Mouse (Mus musculus) embryonic facial prominence, embryonic 14.5 days (tissue): Measurements from ENCODE around the gene Nup85. TPM values are rescaled to one million over a fixed set of nuclear protein-coding genes. Genes with fewer than 3 reads are reported as not detected.

ENCODE experiments used
- ATAC-seq: fragments of 200-750 bp; cut with Nextera tagmentation; 2 replicates; pipeline ENCODE4 v1.8.0; 2017; ENCODE audit warnings: low read depth, moderate number of reproducible peaks, moderate TSS enrichment
- DNase-seq: peaks from one replicate; pipeline ENCODE4 v3.0.0-alpha.2; 2015; ENCODE audit warnings: low spot score
- H3K27ac ChIP-seq: fragments of 300-500 bp; sonication (generic); replicated peaks from 2 replicates; pipeline ENCODE4 v1.5.1; 2014; ENCODE audit warnings: low read depth, mild to moderate bottlenecking, low read length, moderate library complexity
- H3K27me3 ChIP-seq: fragments of 300-500 bp; sonication (generic); replicated peaks from 2 replicates; pipeline ENCODE4 v1.6.1; 2014; ENCODE audit warnings: low read length; ENCODE audit not compliant: control insufficient read depth, insufficient read depth
- H3K36me3 ChIP-seq: fragments of 300-500 bp; sonication (generic); 2 replicates; pipeline ENCODE4 v1.6.1; 2014; ENCODE audit warnings: low read length, mixed read lengths; ENCODE audit not compliant: control insufficient read depth, insufficient read depth
- H3K4me1 ChIP-seq: fragments of 300-500 bp; sonication (generic); 2 replicates; pipeline ENCODE4 v1.6.1; 2014; ENCODE audit warnings: antibody characterized with exemption, low read length; ENCODE audit not compliant: control insufficient read depth, insufficient read depth
- H3K4me2 ChIP-seq: fragments of 300-500 bp; sonication (generic); 2 replicates; pipeline ENCODE4 v1.6.1; 2014; ENCODE audit warnings: low read depth, mild to moderate bottlenecking, low read length, moderate library complexity, mixed read lengths
- H3K4me3 ChIP-seq: fragments of 300-500 bp; sonication (generic); 2 replicates; pipeline ENCODE4 v1.5.1; 2014; ENCODE audit warnings: low read depth, mild to moderate bottlenecking, low read length
- H3K9ac ChIP-seq: fragments of 300-500 bp; sonication (generic); 2 replicates; pipeline ENCODE4 v1.6.1; 2014; ENCODE audit warnings: low read depth, mild to moderate bottlenecking, low read length, moderate library complexity, mixed read lengths
- H3K9me3 ChIP-seq: fragments of 300-500 bp; sonication (generic); 2 replicates; pipeline ENCODE4 v1.6.1; 2016; ENCODE audit warnings: low read length; ENCODE audit not compliant: control insufficient read depth
- WGBS: fragments of 180-500 bp; shearing (Covaris S2); extraction: QIAGEN DNeasy Blood & Tissue Kit; methylation state at CpG from one replicate; pipeline ENCODE4 v1.1.7; 2014; 5-methylcytosine and 5-hydroxymethylcytosine counted together
- polyA plus RNA-seq: library from polyadenylated mRNA; unstranded; fragments of >200 nt; fragmentation: Nextera tagmentation; extraction: Ambion mirVana; gene quantifications from 2 replicates; pipeline ENCODE4 v1.2.1, GENCODE M21; 2014

The Nup85 gene
- polyA plus RNA-seq, 1 experiment from 2014 or later = 128 TPM

- Histone ChIP-seq H3K36me3 (no peaks in the 10 kb centered on the region), H3K4me1 (no peaks in the 10 kb centered on the region), H3K27me3 (no peaks in the 10 kb centered on the region), H3K9ac (no peak overlapping the region), H3K4me3 (no peak overlapping the region), H3K9me3 (no peaks in the 10 kb centered on the region), H3K4me2 (no peak overlapping the region), H3K27ac (no peak overlapping the region)
- DNase-seq (no peak), ATAC-seq (no peak)
- 81% methylated on average over 17 of the region's 17 CpGs for WGBS
Measured at GRCm38 (mm10) chr11:115555717-115556116, 8.5 kb upstream of the Nup85 start.

- 51% methylated on average over 4 of the region's 4 CpGs for WGBS
- no peaks in the 10 kb centered on the region for H3K9me3 ChIP-seq
- DNase-seq = peak; percentile 13
- peak overlapping the region; percentile 79 for H3K9ac ChIP-seq
- peak overlapping the region; percentile 81 for H3K4me2 ChIP-seq
- H3K27me3 ChIP-seq = no peaks in the 10 kb centered on the region
- ATAC-seq = no peak
- peaks cover 27% of the 10 kb centered on the region for H3K36me3 ChIP-seq
- H3K27ac ChIP-seq = peak overlapping the region; percentile 79; the same call in 1 of the 2 replicates
- peaks cover 12% of the 10 kb centered on the region for H3K4me1 ChIP-seq
- H3K4me3 ChIP-seq = peak overlapping the region; percentile 61
Measured at GRCm38 (mm10) chr11:115563406-115563805, 828 bp upstream of the Nup85 start.

- no peak for ATAC-seq
- no peak for DNase-seq
- H3K9ac ChIP-seq = peak overlapping the region; percentile 79
- peaks cover 12% of the 10 kb centered on the region for H3K4me1 ChIP-seq
- 14% methylated on average over 7 of the region's 7 CpGs for WGBS
- H3K36me3 ChIP-seq = peaks cover 42% of the 10 kb centered on the region
- no peak overlapping the region for H3K27ac ChIP-seq
- H3K4me3 ChIP-seq = peak overlapping the region; percentile 61
- peak overlapping the region; percentile 81 for H3K4me2 ChIP-seq
- H3K27me3 ChIP-seq = no peaks in the 10 kb centered on the region
- H3K9me3 ChIP-seq = no peaks in the 10 kb centered on the region
Measured at GRCm38 (mm10) chr11:115564961-115565360, 727 bp downstream of the Nup85 start.

- Histone ChIP-seq H3K9ac (no peak overlapping the region), H3K4me1 (no peaks in the 10 kb centered on the region), H3K4me2 (no peak overlapping the region), H3K4me3 (no peak overlapping the region), H3K36me3 (peaks cover 70% of the 10 kb centered on the region), H3K27me3 (no peaks in the 10 kb centered on the region), H3K9me3 (no peaks in the 10 kb centered on the region), H3K27ac (no peak overlapping the region)
- ATAC-seq (no peak), DNase-seq (no peak)
Measured at GRCm38 (mm10) chr11:115579080-115579479, 14.8 kb downstream of the Nup85 start.

GRCm38 (mm10) chr11:115582913-115583606 lies 18.8 kb downstream of the Nup85 start:
- 77% methylated on average over 10 of the region's 10 CpGs for WGBS
- Histone ChIP-seq H3K27me3 (no peaks in the 10 kb centered on the region), H3K9ac (no peak overlapping the region), H3K27ac (no peak overlapping the region), H3K36me3 (peaks cover 96% of the 10 kb centered on the region), H3K4me1 (no peaks in the 10 kb centered on the region), H3K4me2 (no peak overlapping the region), H3K4me3 (no peak overlapping the region), H3K9me3 (no peaks in the 10 kb centered on the region)
- no peak for DNase-seq
- ATAC-seq = no peak

GRCm38 (mm10) chr11:115584376-115585073 lies 20.3 kb downstream of the Nup85 start:
- H3K9me3 ChIP-seq = no peaks in the 10 kb centered on the region
- no peak overlapping the region for H3K4me3 ChIP-seq
- peaks cover 93% of the 10 kb centered on the region for H3K36me3 ChIP-seq
- no peak overlapping the region for H3K4me2 ChIP-seq
- WGBS = 85% methylated on average over 10 of the region's 10 CpGs
- ATAC-seq = no peak
- H3K9ac ChIP-seq = no peak overlapping the region
- DNase-seq = no peak
- H3K27me3 ChIP-seq = no peaks in the 10 kb centered on the region
- no peaks in the 10 kb centered on the region for H3K4me1 ChIP-seq
- H3K27ac ChIP-seq = no peak overlapping the region

- Histone ChIP-seq H3K4me1 (no peaks in the 10 kb centered on the region), H3K27me3 (no peaks in the 10 kb centered on the region), H3K4me2 (no peak overlapping the region), H3K9ac (no peak overlapping the region), H3K9me3 (no peaks in the 10 kb centered on the region), H3K27ac (no peak overlapping the region), H3K4me3 (no peak overlapping the region), H3K36me3 (peaks cover 94% of the 10 kb centered on the region)
- ATAC-seq = no peak
- DNase-seq = no peak
- 85% methylated on average over 7 of the region's 7 CpGs for WGBS
Measured at GRCm38 (mm10) chr11:115585573-115586100, 21.4 kb downstream of the Nup85 start.

- peaks cover 96% of the 10 kb centered on the region for H3K36me3 ChIP-seq
- no peak overlapping the region for H3K27ac ChIP-seq
- no peak for ATAC-seq
- no peak overlapping the region for H3K9ac ChIP-seq
- no peaks in the 10 kb centered on the region for H3K4me1 ChIP-seq
- no peak overlapping the region for H3K4me2 ChIP-seq
- no peaks in the 10 kb centered on the region for H3K9me3 ChIP-seq
- no peak overlapping the region for H3K4me3 ChIP-seq
- WGBS = 88% methylated on average over 9 of the region's 9 CpGs
- no peak for DNase-seq
- H3K27me3 ChIP-seq = no peaks in the 10 kb centered on the region
Measured at GRCm38 (mm10) chr11:115586403-115586802, 22.2 kb downstream of the Nup85 start.
